Mouse (Mus musculus): ENCODE measurements around the gene Mfap3l. TPM values are rescaled to one million over a fixed set of nuclear protein-coding genes. Genes with fewer than 3 reads are reported as not detected.

Mfap3l gene
- polyA plus RNA-seq, 1 experiment from 2014 or later = 1.6 TPM

Other genes with a start within 250 kb of the Mfap3l start
- not detected in 2 replicates for gene Gm10283, start 129.6 kb upstream of the Mfap3l start, polyA plus RNA-seq (2016; fragmentation: Nextera tagmentation; extraction: Ambion mirVana)
- 0.86 and 1.2 TPM in 2 replicates for gene Aadat, start 126.9 kb upstream of the Mfap3l start, polyA plus RNA-seq (2016; fragmentation: Nextera tagmentation; extraction: Ambion mirVana)

Measured in hindbrain, embryonic 10.5 days (tissue).